Mouse (Mus musculus): ENCODE measurements around the gene Rnf166.

The Rnf166 gene

DNA sequence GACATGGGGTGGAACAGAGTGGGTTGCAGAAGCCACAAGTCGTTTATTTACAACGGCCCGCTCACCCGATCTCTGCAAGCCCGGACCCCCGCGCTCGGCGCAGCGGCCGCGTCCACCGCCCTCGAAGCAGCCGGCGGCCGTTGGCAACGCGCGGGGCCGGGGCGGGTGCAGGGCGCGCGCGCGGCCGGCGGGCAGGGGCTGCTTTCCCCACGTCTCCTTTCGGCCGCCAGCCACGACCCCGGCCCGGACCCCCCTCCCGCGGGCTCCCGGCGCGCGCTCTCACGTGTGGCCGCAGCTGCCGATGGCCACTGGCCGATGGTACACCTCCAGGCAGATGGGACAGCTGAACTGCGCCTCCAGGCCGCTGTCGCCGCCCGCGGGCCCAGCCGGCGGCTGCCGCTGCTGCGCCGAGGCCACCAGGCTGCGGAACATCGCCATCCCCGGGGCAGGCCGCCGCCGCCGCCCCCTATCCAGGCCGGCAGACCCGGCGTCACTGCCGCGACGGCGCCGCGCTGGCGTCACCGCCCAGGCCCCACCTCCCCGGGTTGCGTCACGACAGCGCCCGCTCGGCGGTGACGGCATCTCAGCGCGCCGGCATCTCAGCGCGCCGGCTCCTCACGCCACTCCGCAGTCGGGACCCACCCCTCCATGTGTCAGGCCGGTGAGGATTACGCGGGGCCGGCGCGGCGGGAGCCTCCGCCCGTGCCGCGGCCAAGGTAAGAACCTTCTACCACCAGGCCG is at the start of gene Rnf166, which contains the start of gene Ctu2:
Gene Rnf166, minus strand, starts transcription at position 485 of the 741 bp plus-strand sequence.
Gene Ctu2, plus strand, starts transcription at position 564 of the 741 bp plus-strand sequence.
- peak; percentile 94 to 96 for DNase-seq (ENCODE audit: low spot score in 2 of 2)

DNA sequence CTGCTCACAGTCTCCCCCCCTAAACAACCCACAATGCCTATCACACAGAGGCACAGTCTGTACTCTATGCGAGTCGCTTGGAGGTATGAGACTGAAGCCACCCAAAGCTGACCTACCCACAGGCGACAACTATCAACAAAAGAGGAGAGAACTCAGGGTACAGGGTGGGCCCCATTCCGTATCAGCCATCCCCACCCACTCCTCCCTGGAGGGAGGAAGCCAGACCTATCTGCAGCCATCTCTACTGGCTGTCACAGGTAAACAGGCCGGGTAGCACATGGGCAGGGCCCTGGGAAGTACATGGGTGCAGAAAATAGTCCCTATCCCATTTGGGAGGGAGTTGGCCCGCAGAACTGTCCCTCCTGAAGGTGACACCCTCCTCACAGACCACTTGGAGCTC is 49.1 kb upstream of the Rnf166 start:
- no peak for DNase-seq (ENCODE audit: low spot score in 2 of 2)

DNA sequence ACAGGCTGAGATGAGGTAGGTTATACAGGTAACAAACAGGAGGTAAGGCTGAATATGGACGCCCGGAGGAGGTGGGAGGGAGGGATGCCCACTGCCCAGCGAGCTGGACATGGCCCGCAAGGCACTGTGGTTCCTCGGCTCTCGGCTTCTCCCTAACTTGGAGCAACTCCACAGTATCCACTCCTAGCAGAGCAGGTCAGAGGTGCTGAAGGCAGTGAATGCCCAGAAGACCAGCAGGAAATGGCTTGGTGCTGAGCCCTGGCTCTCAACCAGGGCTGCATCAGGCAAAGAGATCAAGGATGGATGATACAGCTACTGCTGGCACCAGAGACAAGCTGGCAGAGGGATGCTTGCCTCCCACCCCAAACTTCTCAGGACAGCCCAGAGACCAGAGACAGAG is 48.6 kb upstream of the Rnf166 start:
- no peak for DNase-seq (ENCODE audit: low spot score in 2 of 2)

DNA sequence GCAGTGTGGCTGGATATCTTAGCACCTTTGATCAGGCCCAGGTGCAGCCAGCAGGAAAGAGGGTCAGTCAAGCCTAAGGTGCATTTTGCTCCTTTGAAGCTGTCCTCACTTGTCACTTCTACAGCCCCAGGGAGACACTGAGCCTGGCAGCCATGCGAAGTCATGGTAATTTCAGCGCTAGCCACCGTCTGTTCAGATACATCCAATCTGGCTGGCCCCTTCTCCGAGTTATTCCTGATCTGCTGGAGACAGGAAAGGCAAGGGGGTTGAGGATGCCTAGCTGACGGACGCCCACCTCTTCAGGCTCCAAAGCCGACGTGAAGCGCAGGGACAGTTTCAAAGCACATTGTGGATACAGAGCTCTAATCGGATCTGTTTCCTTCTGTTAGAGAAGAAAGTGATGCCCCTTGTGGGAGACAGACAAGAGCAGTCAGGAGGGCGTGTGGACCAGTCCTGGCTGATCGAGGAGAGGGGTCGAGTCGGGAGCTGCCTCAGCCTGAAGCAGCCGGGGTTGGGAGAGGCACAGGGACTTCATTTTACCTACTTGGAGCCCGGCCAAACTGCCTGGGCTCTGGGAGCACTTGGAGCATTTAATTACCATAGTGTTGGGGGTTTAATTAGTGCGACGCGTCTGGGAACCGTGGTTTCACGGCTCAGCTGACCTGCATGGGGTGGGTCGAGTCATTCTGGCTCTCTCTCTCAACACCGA is 47.9 kb upstream of the Rnf166 start:
- DNase-seq (ENCODE audit: low spot score in 2 of 2): peak; percentile 69 to 86

DNA sequence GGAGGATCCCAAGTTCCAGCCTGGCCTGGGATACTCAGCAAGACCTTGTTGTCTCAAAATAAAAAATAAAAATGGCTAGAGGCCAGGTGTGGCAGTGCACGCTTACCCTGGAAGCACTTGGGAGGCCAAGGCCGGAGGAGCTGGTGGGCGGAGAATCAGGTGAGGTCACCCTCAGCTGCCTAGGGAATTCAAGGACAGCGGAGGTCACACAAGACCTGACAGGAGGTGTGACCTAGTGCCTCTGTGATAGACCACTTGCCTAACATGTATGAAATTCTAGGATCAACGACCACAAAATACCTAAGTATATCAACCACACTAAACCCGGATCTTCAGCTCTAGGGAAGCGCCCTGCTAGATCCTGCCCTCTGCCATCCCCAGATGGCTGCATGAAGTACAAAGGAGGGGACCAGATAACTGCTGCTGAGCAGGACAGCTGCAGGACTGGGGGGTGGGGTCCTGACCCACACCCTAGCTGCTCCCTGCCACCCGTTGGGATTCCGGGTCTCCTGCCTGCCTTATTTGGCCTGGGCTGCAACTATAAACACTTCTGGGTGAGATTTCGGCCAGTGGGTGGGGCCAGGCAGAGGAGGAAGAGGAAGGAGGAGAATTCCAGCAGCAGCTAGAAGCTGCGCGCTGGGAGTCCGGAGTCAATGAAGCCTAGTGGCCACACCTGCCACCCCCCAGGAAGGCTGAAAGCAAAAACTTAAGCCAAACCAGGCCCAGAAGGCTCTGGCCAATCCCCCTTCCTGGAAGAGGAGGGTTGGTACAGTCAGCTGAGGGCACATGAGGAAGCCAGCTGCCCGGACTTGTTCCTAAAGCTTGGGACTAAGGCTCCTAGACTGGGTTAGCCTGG is 47.2 kb upstream of the Rnf166 start:
- no peak for DNase-seq (ENCODE audit: low spot score in 2 of 2)

DNA sequence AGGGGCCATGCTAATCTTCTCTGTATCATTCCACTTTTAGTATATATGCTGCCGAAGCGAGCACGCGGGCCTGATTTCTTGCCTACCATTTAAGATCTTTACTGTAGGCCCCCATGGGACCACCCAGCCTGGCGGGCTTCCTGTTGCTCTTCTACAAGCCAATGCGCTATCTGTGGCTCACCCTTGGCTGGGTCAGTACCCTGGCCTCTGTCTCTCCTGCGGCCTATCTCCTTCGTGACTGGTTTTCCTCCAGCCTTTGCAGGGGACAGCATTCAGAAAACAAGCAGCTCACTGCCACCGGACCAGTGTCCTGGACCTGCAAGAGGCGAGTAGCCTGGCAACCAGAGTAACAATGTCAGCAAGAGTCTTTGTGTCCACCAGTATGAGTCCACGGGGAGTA is 44.7 kb upstream of the Rnf166 start:
- DNase-seq (ENCODE audit: low spot score in 2 of 2): no peak

DNA sequence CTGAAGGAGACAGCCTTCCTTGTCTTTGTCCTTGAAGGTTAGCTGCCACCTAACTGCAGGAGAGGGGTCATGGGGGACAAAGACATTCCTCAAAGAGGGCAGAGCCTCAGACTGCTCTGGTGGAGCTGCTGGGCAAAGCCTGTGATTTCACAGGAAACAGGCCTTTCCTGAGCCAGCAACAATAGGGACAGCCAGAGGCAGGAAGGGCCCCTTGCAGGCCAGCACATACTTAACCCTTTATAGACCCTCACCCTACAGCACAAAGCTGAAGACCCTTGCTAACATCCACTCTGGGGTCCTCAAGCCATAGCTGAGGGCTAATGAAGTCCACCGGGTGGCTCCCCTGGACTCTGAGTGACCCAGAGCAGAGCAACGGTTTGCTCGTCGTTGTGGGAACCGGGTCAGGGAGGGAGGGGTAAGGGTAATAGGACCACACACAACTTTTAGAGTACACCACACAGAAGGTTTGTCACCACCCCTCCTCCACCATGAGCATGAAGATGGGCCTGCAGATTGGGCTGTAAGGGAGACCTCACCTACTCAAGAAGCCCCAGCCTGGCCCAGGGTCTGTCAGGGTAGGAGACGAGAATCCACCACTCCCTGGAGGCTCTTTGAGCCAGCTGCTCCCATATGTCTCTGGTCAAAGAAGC is 41.8 kb upstream of the Rnf166 start:
- DNase-seq (ENCODE audit: low spot score in 2 of 2): no peak

DNA sequence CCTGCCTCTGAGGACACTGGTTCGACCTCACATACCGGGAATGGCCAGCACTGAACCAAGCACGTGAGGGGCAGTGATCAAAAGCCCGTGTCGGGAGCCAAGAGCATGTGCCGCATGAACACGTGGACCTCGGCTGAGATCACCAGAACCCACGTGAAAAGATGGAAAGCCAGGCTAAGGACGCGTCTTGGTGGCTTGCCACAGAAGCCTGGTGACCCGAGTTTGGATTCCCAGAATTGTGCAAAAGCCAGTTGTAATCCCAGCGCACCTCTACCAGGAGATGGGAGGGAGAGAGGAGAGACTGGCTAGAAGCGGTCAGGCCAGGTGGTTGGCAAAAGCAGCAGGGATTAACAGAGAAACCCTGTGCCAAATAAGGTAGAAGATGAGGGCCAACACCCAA is 39.8 kb upstream of the Rnf166 start:
- no peak for DNase-seq (ENCODE audit: low spot score in 2 of 2)

DNA sequence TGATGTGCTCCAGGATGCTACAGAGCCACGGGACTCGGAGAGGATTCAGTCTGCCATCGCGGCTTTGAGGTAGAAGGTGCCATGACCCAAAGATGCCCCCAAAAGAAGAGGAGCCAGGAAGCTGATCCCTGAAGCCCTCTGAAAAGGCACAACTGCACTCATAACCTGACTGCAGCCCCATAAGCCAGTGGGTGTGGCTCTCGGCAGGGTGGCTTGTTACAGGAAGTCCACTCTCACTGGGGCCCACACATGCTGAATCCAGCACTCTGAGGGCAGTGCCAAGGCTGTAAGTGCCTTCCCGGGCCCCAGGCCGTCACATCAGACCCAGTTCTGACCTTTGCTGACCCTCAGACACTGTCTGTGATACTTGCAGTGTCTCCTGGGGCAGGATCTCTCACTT is 36.5 kb upstream of the Rnf166 start:
- no peak for DNase-seq (ENCODE audit: low spot score in 2 of 2)

DNA sequence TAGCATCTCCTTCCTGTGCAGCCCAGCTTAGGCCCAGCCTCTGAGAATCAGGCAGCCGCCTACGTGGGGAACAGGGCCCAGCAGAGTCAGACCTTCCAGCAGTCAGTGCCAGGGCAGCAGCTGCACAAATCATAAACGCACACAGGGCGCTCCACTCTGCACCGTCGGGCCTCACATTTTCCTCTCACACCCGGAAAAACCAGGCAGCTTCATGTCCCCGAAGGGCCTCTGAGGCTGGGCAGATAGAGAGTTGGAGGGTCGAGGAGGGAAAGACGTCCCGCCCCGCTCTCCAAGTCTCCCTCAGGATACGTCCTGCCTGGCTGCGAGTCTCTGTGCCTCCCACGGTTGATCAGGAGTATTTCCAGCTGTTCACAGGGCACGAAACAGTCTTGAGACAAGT is 35.7 kb upstream of the Rnf166 start:
- no peak for DNase-seq (ENCODE audit: low spot score in 2 of 2)

DNA sequence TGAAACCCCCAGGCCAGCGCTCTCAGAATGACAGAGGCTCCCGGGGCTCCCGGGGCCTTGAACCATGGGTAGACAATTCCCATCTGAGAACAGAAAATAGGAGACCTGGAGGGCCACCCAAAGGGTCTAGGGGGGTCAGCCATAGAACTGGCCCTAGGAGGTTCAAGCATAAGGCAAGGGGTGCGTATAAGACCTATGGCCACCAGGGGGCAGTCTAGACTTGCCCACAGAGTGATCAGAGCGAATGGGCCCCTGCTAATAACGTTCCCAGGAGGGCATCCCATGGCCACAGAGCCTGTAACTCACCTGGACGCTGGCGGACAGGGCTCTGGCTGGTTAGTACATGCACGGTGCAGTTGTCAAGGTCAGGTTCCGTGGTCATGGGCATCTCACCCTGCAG is 25.0 kb upstream of the Rnf166 start:
- peak; percentile 63 to 80 for DNase-seq (ENCODE audit: low spot score in 2 of 2)

DNA sequence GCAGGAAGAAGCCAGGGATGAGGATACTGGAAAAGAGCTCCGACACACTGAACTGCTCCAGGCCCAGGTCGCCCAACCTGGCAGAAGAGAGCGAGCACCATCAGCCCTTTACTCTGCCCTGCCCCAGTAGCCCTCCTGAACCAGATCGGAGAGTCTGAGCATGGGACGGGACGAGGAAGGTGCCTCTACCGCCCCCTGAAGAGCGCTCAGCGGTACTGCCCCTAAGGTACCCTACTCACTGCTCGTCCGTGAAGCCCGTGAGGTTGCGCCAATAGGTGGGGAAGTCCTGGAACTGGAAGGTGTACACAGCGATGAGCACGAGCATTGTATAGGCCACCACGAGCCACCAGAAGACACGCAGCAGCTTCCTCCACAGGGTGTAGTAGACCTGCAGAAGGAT is 22.0 kb upstream of the Rnf166 start:
- DNase-seq (ENCODE audit: low spot score in 2 of 2): no peak

DNA sequence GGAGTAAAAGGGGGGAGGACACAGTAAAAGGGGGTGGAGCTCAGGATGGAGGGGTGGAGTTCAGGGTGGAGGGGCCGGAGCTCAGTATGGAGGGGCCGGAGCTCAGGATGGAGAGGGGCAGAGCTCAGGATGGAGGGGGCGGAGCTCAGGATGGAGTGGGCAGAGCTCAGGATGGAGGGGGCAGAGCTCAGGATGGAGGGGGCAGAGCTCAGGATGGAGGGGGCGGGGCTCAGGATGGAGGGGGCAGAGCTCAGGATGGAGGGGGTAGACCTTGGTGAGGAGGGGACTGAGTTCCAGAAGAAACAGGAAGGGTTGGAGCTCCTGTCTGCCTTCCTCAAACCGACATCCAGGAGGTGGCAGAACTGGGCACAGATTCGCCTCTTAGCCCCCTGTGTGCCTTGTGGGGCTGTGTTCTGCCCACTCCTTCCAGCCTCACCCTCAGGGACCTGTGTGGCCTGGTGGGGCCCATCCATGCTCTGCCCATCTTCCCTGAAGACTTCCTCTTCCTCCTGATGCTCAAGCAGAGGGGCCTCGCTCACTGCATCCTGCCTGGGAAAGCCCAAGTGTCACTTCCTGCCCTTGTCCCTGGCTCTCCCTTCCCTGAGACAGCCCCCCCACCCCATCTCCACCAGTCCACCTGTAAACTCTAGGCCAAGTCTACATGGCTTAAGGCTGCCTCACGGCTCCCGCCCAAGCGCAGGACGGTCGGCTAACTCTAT is 21.3 kb upstream of the Rnf166 start:
- no peak for DNase-seq (ENCODE audit: low spot score in 2 of 2)

DNA sequence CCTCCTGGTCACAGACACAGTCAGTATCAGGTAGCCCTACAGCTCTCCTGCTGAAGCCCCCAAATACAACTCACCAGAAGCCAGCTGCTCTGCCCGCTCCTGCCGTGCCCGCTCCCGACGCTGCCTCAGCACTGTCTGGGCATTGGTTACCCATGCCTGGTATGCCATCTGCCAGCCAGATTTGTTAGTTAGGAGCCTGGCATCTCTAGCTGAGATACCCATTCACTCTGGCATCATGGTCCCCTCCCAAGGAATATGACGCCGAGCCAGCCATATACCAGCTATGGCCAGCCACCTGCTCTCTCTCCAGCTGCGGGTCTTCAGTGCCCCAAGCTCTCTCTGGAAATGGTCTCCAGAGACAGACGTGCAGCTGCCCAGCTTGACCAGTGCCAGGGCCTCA is 12.5 kb upstream of the Rnf166 start:
- DNase-seq (ENCODE audit: low spot score in 2 of 2): no peak

DNA sequence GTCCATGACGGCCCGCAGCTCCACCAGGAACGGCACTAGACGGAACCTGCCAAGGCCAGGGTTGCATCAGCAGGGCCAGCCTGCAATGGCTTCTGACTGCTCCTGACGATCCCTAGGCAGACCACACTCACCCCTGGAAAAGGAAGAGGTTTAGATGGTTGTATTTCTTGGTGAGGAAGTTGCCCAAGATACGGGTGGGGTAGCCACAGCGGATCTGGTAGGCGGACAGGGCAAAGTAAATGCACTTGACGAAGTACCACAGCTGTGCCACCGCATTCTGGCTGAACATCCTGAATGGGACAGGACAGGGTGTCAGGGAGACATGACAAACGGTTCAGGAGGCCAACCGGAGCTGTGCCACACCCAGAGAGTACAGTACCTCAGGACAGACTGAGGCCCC is 9.0 kb upstream of the Rnf166 start:
- no peak for DNase-seq (ENCODE audit: low spot score in 2 of 2)

DNA sequence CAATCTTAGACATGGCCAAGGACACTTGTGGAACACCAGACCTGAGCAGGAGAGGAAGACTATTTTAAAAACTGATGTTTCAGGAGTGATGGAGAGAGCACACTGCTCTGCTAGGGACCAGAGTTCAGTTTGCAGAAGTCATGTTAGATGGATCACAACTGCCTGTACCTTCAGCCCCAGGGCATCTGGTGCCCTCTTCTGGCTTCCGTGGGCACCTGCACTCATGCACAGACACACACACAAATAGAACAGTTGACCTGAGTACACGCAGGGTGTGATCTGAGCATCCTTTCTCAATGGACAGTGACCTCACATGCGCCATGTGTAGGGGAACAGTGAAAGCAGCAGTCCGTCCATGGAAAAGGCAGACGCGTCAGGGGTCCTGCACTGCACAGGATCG is 8.0 kb upstream of the Rnf166 start:
- DNase-seq (ENCODE audit: low spot score in 2 of 2): no peak

DNA sequence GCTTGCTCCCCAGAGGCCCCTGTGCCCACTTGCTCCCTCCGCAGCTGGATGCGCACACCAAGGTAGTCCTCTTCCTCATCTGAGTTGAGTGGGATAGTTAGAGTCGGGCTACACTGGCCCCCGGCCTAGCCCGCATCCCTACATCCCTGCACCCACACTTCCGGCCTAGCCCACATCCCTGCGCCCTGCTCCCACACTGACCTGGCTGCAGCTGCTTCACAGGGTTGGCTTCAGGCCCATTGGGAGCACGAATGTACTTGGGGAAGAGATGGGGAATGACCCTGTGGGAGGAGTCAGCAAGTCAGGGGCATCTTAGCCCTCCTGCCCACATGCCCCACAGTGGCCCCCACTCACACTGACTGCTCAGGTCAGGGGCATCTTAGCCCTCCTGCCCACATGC is 6.6 kb upstream of the Rnf166 start:
- DNase-seq (ENCODE audit: low spot score in 2 of 2): no peak

DNA sequence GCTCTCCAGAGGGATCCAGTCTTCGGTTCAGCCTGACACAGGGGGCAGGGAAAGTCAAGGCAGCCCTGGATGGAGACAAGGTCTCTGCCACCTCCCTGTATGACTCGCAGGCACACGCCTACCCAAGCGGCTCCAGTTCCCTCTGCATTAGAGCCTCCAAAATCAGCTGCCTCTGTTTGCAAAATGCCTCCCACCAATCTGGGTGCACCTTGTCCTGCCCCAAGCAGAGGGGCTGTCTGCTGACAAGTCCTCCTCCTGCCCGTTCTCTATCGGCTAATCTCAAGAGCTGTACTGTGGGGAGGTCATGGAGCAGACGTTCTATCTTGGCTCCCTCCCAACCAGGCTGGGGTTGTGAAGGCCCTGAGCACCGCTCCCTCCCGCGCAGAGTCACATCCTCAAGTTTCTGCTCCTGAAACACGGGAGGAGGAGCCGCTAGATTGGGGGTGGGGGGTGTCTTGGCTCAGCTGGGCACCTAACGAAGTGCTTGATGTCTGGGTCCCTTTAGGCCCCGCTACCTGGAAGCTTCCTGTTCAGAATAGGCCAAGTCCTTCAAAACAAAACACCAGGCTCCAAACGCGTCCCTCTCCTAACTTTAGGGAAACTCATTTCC is 808 bp downstream of the Rnf166 start:
- DNase-seq (ENCODE audit: low spot score in 2 of 2): peak in 1 of 2 experiments; percentile 66

DNA sequence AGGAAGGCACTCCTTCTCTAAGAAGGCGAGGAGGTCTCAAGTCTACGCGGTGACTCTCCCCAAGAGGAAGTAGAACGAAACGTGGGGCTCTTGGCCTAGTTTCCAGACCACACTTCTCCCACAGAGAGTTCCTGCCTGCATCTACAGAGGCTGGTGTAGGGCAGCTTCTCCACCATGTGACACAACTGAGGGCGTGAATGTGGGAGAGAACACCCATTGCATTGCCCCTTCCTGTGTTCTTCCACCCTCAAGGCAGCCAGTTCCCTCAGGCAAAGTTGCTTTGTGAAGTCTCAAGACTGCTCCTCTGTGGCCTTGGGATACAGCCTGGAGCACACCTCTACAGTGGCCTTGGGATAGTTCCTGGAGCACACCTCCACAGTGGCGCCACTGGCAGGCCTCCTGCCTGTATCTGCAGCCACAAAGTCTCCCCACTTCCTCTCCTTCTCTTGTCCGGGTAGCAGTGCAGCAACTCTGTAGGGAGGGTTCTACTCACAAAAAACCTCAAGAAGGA is 1.9 kb downstream of the Rnf166 start:
- no peak for DNase-seq (ENCODE audit: low spot score in 2 of 2)

DNA sequence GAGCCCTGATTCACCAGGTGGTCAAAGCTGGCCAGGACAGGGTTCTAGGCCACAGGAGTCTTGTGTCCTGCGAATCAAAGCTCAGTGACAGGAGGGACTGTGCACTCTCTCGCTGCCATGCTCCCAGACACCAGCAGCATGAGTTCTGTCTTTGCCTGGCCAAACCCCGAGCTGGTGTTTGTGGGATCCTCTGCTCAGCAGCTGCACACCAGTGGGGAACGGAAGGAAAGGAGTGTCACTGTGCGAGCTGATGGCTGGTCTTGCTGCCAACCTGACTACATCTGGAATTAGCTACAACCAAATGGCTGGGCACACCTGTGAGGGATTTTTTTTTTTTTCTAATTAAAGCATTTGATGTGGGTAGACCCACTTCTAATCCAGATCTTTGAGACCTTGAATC is 5.2 kb downstream of the Rnf166 start:
- no peak for DNase-seq (ENCODE audit: low spot score in 2 of 2)

DNA sequence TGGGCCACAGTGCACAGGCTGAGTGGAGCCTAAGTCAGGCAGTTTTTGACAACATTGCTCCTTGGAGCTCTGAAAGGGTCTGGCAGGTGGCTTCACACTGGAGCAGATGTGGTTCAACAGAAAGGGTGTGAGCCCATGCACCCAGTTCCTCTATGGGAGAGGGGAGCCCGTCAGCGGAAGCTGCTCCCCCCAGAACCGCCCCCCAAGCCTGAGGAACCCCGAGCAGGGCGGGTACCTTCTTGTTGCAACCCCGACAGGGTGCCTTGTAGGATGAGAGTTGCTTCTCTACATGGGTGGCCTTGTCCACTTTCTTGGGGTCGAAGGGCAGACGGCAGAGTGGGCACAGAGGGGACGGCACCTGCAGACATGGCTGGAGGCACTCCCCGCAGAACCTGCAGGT is 5.9 kb downstream of the Rnf166 start:
- DNase-seq (ENCODE audit: low spot score in 2 of 2): no peak
